Mouse (Mus musculus) kidney, embryonic 14.5 days (tissue): Measurements from ENCODE around the gene Pltp. TPM values are rescaled to one million over a fixed set of nuclear protein-coding genes. Genes with fewer than 3 reads are reported as not detected.

Source experiments
- polyA plus RNA-seq: library from polyadenylated mRNA; unstranded; fragments of >200 nt; fragmentation: Nextera tagmentation; extraction: Ambion mirVana; gene quantifications from 2 replicates; pipeline ENCODE4 v1.2.1, GENCODE M21; 2014

Gene Pltp
- polyA plus RNA-seq, 1 experiment from 2014 or later, result 34.6 TPM

Other genes with a start within 250 kb of the Pltp start
- gene Wfdc6b, start 244.2 kb downstream of the Pltp start, polyA plus RNA-seq, result not detected in 2 replicates
- not detected in 2 replicates for gene Wfdc8, start 244.1 kb downstream of the Pltp start, polyA plus RNA-seq
- gene Wfdc16, start 218.9 kb downstream of the Pltp start, polyA plus RNA-seq, result not detected in 2 replicates
- not detected in 2 replicates for gene Wfdc10, start 201.7 kb downstream of the Pltp start, polyA plus RNA-seq
- gene Wfdc9, start 201.1 kb downstream of the Pltp start, polyA plus RNA-seq, result not detected in 2 replicates
- not detected in 2 replicates for gene Wfdc11, start 183.6 kb downstream of the Pltp start, polyA plus RNA-seq
- gene Wfdc13, start 172.6 kb downstream of the Pltp start, polyA plus RNA-seq, result 0.54 and 0.93 TPM in 2 replicates
- 1.1 and 1.4 TPM in 2 replicates for gene Spint4, start 159.2 kb downstream of the Pltp start, polyA plus RNA-seq
- gene Spint5, start 142.4 kb downstream of the Pltp start, polyA plus RNA-seq, result not detected in 2 replicates
- gene Wfdc3, start 111.8 kb downstream of the Pltp start, polyA plus RNA-seq, result 0.83 and 1.4 TPM in 2 replicates
- 64.4 and 70.8 TPM in 2 replicates for gene Dnttip1, start 111.7 kb downstream of the Pltp start, polyA plus RNA-seq
- 559 and 687 TPM in 2 replicates for gene Ube2c, start 87.8 kb downstream of the Pltp start, polyA plus RNA-seq
- gene Tnnc2, start 77.7 kb downstream of the Pltp start, polyA plus RNA-seq, result 1.8 and 1.9 TPM in 2 replicates
- 16.0 and 16.6 TPM in 2 replicates for gene Snx21, start 71.9 kb downstream of the Pltp start, polyA plus RNA-seq
- gene Acot8, start 52.8 kb downstream of the Pltp start, polyA plus RNA-seq, result 13.7 and 17.0 TPM in 2 replicates
- gene Zswim3, start 52.6 kb downstream of the Pltp start, polyA plus RNA-seq, result 7.3 and 9.0 TPM in 2 replicates
- gene Zswim1, start 35.0 kb downstream of the Pltp start, polyA plus RNA-seq, result 12.4 and 20.0 TPM in 2 replicates
- not detected in 2 replicates for gene Spata25, start 29.2 kb downstream of the Pltp start, polyA plus RNA-seq
- 122 and 135 TPM in 2 replicates for gene Ctsa, start 24.8 kb downstream of the Pltp start, polyA plus RNA-seq
- gene Neurl2, start 24.3 kb downstream of the Pltp start, polyA plus RNA-seq, result 6.0 and 6.6 TPM in 2 replicates
- 68.9 and 72.9 TPM in 2 replicates for gene Pcif1, start 21.6 kb upstream of the Pltp start, polyA plus RNA-seq
- 10.7 and 13.8 TPM in 2 replicates for gene Zfp335, start 54.0 kb upstream of the Pltp start, polyA plus RNA-seq
- gene Mmp9, start 83.1 kb upstream of the Pltp start, polyA plus RNA-seq, result 0.76 and 1.4 TPM in 2 replicates
- 1.5 and 1.6 TPM in 2 replicates for gene Slc12a5, start 103.1 kb upstream of the Pltp start, polyA plus RNA-seq
- gene Ncoa5, start 177.2 kb upstream of the Pltp start, polyA plus RNA-seq, result 34.6 and 71.1 TPM in 2 replicates
- gene Cd40, start 197.9 kb upstream of the Pltp start, polyA plus RNA-seq, result 6.4 and 7.3 TPM in 2 replicates
- gene 1700025C18Rik, start 233.0 kb upstream of the Pltp start, polyA plus RNA-seq, result not detected in 2 replicates